Mouse (Mus musculus) layer of hippocampus, postnatal 25 days (tissue): ENCODE data around the gene Sypl. TPM values are rescaled to one million over a fixed set of nuclear protein-coding genes. Genes with fewer than 3 reads are reported as not detected.
"Not testable (repeated sequence)": the region's sequence is repeated elsewhere in the genome, so short reads cannot be mapped to it uniquely, and the experiment has no call there.

ENCODE experiments used
- DNase-seq, 2 experiments: peaks; one replicate each; pipeline ENCODE4 v3.0.0; 2022; ENCODE audit warnings: mixed read lengths in 2 of 2, low spot score in 1 of 2; ENCODE audit errors: extremely low spot score in 1 of 2
- total RNA-seq, 2 experiments: library from RNA; stranded (reverse); gene quantifications; 2 replicates each; pipeline ENCODE4 v1.2.3; 2021

The Sypl gene
- total RNA-seq, 2 experiments from 2014 or later, result 41.2 to 44.4 TPM

- not testable (repeated sequence) for DNase-seq
Measured at GRCm38 (mm10) chr12:32999778-33000177, 46.1 kb downstream of the Sypl start.

GRCm38 (mm10) chr12:33000402-33000801 lies 46.7 kb downstream of the Sypl start:
- no peak for DNase-seq

GRCm38 (mm10) chr12:33003339-33003965 lies 49.8 kb downstream of the Sypl start:
- DNase-seq, result no peak

- no peak for DNase-seq
Measured at GRCm38 (mm10) chr12:33005858-33006257, 52.2 kb downstream of the Sypl start.

DNA sequence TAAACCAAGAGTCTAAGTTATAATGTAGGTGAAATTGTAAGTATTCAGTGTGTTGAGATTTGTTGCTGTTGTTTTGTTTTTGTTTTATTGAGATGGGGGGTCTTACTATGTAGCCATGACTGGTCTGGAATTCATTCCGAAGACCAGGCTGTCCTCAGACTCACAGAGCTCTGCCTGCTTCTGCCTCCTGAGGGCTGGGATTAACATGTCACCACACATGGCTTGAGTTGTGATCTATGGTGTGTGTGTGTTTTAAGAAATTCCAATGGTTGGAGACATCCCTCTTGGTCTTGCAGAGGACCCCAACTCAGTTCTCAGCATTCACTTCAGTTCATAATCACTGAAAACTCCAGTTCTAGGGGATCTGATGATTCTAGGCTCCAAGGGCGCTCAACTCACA lies 53.5 kb downstream of the Sypl start:
- DNase-seq, result no peak

- DNase-seq, result no peak
Measured at GRCm38 (mm10) chr12:33008305-33009110, 54.8 kb downstream of the Sypl start.

DNA sequence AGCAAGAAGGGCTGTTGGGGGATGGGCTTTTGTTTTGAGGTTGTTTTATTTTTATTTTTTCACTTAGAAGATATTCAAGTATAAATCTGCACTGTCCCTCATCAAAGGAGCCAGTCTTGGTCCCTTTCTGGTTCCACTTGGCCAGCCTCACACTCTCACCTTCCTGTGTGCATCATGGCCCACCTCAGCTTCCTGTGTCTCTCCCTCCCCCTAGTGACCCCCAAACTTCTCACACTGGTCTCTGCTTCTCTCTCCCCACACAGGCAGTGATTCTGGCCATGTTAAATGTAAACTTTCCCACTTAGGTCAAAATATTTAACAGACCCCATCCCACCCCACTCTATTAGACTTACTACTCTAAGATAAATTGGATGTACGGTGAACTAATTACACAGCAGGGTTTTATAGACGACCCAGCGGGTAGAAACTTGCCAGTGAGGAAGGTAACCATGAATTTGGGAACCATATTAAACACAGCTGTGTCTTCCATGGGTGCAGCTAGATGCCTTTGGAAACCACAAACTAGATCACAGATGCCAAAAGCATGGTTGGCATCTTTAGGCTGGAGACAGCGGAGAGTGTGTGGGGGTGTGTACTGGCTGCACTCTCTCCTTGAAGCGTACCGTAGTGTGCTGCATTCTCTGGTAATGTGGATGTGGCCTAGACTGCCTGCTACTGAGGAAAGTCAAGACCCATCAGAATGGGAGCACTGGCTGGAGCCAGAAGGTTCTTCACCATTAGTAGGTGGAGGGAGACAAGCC lies 55.7 kb downstream of the Sypl start:
- no peak for DNase-seq

DNA sequence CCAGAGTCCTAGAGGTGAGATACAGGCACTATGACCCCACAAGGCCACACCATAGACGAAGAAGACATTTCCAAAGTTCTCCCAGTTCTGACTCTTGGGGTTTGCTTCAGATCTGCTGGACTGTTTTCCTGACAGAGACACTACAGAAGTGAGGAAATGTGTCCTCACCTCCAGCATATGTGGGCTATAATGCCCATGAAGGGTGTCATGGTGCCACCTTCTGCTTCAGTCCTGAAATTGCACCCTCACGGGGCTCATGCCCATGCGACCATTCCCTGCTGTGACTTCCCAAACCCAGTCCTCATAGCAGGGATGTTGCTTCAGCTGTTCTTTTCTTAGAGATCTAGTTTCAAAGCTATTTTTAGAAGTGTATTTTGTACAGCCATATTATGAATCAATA lies 56.3 kb downstream of the Sypl start:
- DNase-seq, result no peak

DNA sequence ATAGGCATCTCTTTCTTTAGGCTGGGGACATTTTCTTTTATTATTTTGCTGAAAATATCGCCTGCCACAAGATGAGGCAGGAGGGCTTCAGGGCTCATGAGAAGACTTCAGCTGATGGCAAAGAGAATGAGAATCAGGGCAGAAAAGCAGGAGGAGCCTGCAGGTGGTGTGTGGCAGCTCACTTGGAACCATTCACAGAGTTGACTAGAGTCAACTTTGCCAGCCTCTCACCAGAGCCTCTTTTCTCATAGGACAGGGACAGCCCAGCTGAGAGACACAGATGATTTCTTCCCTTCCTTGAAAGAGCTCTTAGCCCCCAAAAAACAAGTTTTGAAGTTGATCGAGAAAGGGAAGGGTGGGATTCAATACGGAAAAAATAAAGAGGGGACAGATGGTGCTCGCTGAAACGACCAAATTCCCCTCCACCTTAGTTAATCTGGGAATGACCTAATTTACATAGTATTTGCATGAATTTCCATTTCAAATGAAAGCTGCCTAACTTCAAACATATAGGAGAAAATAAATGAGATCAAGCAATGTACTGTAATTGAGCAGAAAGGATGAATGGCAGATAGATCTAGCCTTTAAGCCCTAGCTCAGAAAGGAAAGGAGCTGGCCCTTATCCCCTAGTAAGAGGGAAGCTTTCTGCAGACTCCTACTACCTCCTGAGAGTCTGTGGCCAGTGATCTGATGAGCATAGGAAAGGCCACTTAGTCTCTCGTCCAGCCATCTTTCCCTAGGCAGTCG lies 60.5 kb downstream of the Sypl start:
- no peak for DNase-seq

DNA sequence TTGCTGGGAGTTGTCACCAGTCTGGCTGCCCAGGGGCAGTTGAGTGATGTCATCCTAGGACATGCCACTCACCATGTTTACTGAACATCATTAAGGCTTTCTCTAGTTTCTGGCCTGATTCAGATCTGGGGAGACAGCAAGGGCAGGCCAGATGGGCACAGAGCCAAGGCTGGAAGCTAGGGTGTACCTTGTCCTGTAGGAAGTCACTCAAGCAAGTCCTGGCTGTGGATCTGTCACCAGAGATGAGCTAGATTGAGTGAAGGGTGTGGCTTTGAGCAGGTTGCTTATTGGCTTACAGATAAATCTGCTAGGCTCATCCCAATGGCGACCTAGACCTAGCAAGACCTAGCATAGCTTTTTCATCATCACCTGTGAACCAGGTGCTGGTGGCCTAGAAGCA lies 61.4 kb downstream of the Sypl start:
- DNase-seq, result no peak

DNA sequence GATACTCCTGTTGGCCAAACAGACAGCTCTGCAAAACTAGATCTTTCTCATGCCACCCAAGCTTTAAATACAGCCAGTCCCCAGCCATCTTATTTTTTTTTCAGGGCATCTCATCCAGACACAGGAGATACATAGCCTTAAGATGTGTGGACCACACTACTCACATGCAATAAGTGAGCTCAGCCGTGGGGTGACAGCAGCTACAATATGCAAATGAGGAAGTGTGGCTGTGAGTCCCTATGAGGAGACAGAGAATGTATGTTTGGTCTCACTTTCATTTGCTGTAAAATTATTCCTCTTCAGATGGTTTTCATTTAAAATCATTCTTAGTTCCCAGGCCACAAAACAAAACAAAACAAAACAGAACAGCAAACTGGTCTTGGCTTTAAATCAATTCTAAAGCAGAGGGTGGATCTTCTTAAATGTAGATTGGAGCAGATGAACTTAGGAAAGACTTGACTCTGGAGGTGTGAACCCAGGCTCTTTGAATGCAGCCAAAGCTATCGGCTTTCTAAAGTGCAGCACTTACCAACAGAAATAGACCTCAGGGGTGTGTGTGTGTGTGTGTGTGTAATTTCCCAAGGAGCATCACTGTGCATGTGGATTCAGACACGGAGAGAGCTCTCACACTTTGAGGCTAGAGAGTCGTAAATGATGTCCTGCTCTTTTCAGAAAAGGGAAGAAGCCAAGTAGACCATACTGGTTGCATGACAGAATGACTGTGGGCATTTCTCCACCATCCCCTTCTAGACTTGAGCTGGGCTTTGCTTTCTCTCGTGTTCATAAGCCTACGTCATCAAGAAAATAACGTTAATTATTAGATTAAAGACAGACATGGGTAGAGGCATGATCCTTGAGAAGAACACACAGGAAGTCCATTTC lies 63.4 kb downstream of the Sypl start:
- no peak for DNase-seq

- no peak for DNase-seq
Measured at GRCm38 (mm10) chr12:33018601-33019000, 64.9 kb downstream of the Sypl start.

DNA sequence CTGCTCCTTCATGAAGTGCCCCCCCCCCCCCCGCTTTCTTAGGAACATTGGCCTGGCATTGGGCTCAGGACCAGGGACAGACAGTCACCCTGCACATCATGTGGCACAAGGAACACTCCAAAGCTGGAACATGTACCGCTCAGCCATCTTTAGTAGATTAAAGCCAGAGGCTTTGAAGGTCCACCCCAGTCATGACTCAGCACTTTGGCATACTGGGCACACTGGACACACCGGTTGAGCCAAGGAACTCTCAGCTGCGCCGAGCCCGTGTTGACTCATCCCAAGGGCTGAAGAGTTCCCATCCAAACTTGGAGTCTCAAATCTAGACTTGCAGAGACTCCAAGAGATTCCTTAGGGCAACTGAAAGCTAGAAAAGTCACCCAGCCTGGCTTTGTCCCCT lies 66.3 kb downstream of the Sypl start:
- DNase-seq, result no peak

- DNase-seq, result no peak
Measured at GRCm38 (mm10) chr12:33021140-33021539, 67.4 kb downstream of the Sypl start.

DNA sequence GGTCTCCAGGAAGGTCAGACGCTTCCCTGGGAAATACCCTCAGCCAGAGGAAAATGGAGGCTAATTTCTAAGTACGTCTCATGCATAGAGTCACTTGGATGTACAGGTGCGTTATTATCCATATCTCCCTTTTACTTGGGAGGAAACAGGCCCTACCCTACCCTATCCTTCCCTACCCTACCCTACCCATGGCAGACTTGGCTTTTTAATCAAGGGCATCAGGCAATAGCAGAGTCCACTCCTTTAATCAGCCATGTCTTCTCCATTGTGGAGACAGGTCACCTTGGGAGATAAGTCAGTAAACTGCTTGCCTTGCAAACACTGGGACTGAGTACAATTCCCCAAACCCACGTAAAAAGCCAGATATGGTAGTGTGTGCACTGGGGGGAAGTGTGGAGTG lies 68.1 kb downstream of the Sypl start:
- no peak for DNase-seq

DNA sequence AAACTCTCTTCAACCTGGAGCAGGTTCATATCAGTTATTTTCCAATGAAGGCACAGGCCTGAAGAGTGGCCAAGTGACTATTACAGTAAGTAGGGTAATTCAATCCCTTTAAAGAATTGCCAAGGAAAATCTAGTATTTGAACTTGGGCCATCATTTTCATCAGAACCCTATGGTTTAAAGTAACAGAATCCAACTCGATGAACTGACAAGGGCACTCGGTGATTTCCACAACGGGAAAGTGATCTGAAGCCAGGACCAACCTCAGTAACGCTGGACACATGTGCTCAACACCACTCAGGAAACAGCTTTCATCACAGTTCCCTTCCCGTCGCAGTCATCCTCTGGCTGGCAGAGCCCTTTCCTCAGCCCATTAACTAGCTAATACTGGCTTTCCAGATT lies 70.8 kb downstream of the Sypl start:
- no peak for DNase-seq

DNA sequence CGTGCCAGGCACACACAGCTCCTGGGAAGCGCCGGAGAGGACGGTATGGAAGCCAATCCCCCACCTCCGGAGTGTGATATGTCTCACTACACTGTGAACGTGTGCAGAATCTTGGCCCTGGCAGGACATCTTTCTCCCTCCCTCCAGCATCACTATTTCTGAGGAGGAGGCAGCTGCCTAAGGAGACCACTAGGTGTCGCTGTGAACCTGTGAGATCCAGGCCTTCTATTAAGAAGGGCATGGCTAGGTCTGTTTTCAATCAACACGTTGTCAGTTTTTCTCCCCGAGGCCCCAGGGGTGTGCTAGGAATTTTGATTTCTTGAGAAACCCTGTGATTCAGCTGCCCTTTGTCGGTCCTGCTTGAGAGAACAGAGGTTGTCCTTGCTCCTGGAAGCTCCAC lies 73.4 kb downstream of the Sypl start:
- DNase-seq, result peak; percentile 61 to 76

GRCm38 (mm10) chr12:33028109-33028691 lies 74.5 kb downstream of the Sypl start:
- DNase-seq, result no peak

DNA sequence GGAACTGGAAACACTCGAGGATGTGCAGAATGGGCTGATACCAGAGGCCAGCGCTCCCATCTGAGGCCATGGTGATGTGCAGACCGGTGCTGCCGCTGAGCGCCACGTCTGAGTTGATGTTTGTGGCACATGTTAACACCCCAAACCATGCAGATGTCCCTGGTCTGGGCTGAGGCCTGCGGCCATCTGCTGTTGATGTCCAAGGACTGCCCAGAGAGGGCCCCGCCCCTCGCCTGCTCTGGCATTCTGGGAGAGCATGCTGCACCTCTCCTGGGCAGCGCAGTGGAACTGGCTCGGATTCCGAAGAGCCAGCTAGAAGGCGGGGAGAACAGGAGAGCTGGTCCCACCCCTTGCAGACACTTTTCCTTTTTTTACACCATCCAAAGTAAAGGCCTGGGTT lies 75.0 kb downstream of the Sypl start:
- DNase-seq, result no peak
